Mouse (Mus musculus): ENCODE measurements around the gene Rapsn. TPM values are rescaled to one million over a fixed set of nuclear protein-coding genes. Genes with fewer than 3 reads are reported as not detected.

The Rapsn gene
- polyA plus RNA-seq, 1 experiment from 2014 or later: 1.2 TPM

DNA sequence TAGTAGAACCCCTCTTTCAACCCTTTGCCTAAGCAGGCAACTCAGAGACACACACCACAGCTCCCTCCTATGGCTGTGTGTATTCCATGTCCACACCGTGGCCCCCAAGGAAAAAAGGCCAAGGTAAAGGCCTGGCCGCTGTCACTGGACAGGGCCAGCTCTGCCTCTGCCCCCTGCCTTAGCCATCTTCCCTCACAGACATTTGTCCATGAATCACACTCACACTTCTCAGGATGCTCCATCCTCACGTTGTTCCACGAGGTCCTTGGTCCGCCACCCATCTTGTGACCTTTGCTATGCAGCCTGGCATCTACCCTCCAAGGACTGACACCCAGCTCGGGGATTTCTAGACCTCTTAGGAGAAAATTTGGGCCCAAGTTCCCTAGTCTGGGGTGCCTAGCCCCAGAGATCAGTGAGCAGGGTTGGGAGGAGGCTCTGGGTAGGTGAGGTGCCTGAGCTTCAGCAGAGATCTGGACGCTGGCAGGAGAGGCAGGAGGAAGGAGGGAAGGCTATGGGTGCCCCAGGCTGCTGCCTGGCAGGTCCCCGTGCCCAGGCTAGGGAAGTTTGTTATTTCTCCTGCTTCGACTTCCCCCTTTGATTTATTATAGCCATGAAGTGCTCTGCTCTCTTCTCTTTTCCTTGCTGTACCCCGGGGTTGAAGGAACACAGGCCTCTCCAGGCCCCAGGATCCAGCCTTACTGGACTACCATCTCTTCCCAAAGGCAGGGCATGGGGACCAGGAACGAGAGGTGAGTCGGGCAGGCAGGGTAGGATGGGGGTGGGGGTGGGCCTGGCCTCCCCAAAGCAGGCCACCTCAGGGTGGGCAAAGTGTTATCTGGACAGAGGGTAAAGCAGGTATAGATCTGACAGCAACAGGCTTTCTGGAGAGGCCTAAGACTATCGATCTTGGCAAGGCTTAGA is 46.6 kb downstream of the Rapsn start, which contains the start of gene Spi1:
Gene Spi1 (plus strand): TSS at position 616 of the 921 bp plus-strand sequence.
- Histone ChIP-seq H3K4me3 (ENCODE audit: low read depth, low read length) (no peak within 1 kb of the TSS), H3K9ac (ENCODE audit: low read length) (no peak within 1 kb of the TSS), H3K36me3 (ENCODE audit: control insufficient read depth, insufficient read depth, low read length) (no peaks in the 10 kb centered on the region), H3K9me3 (replicated peaks; ENCODE audit: control insufficient read depth, low read length) (no peaks in the 10 kb centered on the region), H3K27ac (ENCODE audit: low read depth, low read length) (no peak within 1 kb of the TSS), H3K27me3 (replicated peaks; ENCODE audit: control insufficient read depth, insufficient read depth, low read length) (no peaks in the 10 kb centered on the region), H3K4me2 (ENCODE audit: low read length) (no peak within 1 kb of the TSS), H3K4me1 (ENCODE audit: control insufficient read depth, insufficient read depth, low read length) (0 out of 2 replicates have a peak, but pooled peaks cover 3% of the 10 kb centered on the region)
- no peak for ATAC-seq
- WGBS: 80% methylated on average over 13 of the region's 13 CpGs
- DNase-seq (ENCODE audit: low spot score): no peak

DNA sequence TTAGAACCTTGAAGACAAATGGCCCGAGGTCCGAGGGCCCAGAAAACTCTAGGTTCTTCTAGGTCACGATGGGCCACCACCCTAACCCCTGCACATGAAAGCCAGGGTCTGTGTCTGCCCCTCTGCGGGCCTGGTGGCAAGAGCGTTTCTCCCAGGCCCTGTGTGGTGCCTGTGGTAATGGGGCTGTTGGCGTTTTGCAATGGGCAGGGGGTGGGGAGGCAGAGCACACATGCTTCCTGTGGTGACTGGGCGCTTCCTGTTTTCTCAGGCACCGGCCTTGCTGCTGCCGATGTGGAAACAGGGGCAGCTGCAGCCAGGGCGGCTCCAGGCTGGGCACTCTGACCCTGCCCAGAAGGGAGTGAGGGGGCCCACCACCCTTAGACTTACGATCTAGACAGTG is 47.4 kb downstream of the Rapsn start:
- Histone ChIP-seq H3K4me1 (ENCODE audit: control insufficient read depth, insufficient read depth, low read length) (0 out of 2 replicates have a peak, but pooled peaks cover 3% of the 10 kb centered on the region), H3K4me2 (ENCODE audit: low read length) (no peak overlapping the region), H3K27me3 (replicated peaks; ENCODE audit: control insufficient read depth, insufficient read depth, low read length) (no peaks in the 10 kb centered on the region), H3K4me3 (ENCODE audit: low read depth, low read length) (no peak overlapping the region), H3K27ac (ENCODE audit: low read depth, low read length) (no peak overlapping the region), H3K9ac (ENCODE audit: low read length) (no peak overlapping the region), H3K36me3 (ENCODE audit: control insufficient read depth, insufficient read depth, low read length) (no peaks in the 10 kb centered on the region), H3K9me3 (replicated peaks; ENCODE audit: control insufficient read depth, low read length) (no peaks in the 10 kb centered on the region)
- DNase-seq (ENCODE audit: low spot score) (no peak), ATAC-seq (no peak)
- WGBS: 77% methylated on average over 11 of the region's 11 CpGs

DNA sequence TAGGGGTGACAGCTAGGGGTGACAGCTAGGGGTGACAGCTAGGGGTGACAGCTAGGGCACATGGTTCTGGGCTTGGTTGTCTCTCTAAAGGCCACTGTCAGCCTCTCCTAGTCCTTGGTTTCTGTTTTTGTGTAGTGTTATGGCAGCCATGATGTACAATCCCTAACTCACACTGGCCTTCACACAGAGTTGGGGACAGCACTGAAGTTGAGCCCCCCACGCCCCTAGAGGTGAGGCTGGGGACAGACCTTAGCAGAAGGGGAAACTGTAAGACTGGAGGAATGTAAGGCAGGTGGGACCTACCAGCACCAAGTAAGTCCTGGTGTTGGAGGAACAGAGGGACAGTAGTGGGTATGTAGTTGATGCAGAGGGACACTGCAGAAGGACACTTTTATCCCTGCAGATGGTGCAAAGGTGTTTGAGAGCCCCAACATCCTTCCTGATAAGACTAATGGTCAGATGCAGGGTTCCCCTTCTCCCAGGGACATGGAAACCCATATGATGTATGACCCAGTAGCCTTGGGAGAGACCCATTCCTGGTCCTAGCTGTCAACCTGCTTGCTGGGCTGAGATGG is 48.0 kb downstream of the Rapsn start:
- ATAC-seq (no peak), DNase-seq (ENCODE audit: low spot score) (no peak)
- Histone ChIP-seq H3K4me1 (ENCODE audit: control insufficient read depth, insufficient read depth, low read length) (0 out of 2 replicates have a peak, but pooled peaks cover 3% of the 10 kb centered on the region), H3K9me3 (replicated peaks; ENCODE audit: control insufficient read depth, low read length) (no peaks in the 10 kb centered on the region), H3K27me3 (replicated peaks; ENCODE audit: control insufficient read depth, insufficient read depth, low read length) (no peaks in the 10 kb centered on the region), H3K4me3 (ENCODE audit: low read depth, low read length) (no peak overlapping the region), H3K27ac (ENCODE audit: low read depth, low read length) (no peak overlapping the region), H3K4me2 (ENCODE audit: low read length) (no peak overlapping the region), H3K36me3 (ENCODE audit: control insufficient read depth, insufficient read depth, low read length) (no peaks in the 10 kb centered on the region), H3K9ac (ENCODE audit: low read length) (no peak overlapping the region)
- 52% methylated on average over 1 of the region's 1 CpGs for WGBS

DNA sequence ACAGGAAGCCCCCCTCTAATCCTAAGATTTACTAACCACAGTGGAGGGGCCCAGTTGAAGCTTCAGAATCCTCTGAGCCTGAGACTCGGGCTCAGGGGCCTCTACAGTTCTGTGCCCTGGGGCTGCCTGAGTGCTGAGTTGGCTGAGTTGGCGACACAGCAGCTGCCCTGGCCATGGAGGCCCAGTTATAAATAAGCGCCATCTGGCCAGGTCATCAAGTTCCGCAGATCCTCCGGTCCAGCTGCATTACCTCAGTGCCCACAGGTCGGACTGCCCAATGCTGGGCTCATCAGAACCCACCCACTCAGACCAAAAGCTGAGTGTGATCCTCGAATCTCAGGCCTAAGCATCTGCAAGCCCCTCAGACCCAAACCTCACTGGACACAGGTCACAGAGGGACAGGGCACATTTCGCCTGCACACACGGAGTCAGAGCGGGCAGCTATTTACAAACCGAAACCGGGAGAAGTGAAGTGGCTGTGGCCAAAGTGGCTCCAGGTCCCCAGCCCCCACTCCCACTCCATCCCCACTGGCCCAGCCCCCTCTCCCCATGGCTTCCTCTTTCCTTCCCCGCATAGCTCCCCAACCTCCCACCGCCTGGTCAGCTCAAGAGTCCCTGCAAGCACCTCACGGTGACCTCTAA is 48.9 kb downstream of the Rapsn start:
- H3K4me3 ChIP-seq (ENCODE audit: low read depth, low read length): no peak overlapping the region
- no peak overlapping the region for H3K4me2 ChIP-seq (ENCODE audit: low read length)
- H3K9me3 ChIP-seq (replicated peaks; ENCODE audit: control insufficient read depth, low read length): no peaks in the 10 kb centered on the region
- H3K27ac ChIP-seq (ENCODE audit: low read depth, low read length): no peak overlapping the region
- no peak overlapping the region for H3K9ac ChIP-seq (ENCODE audit: low read length)
- DNase-seq (ENCODE audit: low spot score) (no peak), ATAC-seq (no peak)
- no peaks in the 10 kb centered on the region for H3K27me3 ChIP-seq (replicated peaks; ENCODE audit: control insufficient read depth, insufficient read depth, low read length)
- no peaks in the 10 kb centered on the region for H3K36me3 ChIP-seq (ENCODE audit: control insufficient read depth, insufficient read depth, low read length)
- WGBS: 82% methylated on average over 15 of the region's 15 CpGs
- H3K4me1 ChIP-seq (ENCODE audit: control insufficient read depth, insufficient read depth, low read length): no peaks in the 10 kb centered on the region

DNA sequence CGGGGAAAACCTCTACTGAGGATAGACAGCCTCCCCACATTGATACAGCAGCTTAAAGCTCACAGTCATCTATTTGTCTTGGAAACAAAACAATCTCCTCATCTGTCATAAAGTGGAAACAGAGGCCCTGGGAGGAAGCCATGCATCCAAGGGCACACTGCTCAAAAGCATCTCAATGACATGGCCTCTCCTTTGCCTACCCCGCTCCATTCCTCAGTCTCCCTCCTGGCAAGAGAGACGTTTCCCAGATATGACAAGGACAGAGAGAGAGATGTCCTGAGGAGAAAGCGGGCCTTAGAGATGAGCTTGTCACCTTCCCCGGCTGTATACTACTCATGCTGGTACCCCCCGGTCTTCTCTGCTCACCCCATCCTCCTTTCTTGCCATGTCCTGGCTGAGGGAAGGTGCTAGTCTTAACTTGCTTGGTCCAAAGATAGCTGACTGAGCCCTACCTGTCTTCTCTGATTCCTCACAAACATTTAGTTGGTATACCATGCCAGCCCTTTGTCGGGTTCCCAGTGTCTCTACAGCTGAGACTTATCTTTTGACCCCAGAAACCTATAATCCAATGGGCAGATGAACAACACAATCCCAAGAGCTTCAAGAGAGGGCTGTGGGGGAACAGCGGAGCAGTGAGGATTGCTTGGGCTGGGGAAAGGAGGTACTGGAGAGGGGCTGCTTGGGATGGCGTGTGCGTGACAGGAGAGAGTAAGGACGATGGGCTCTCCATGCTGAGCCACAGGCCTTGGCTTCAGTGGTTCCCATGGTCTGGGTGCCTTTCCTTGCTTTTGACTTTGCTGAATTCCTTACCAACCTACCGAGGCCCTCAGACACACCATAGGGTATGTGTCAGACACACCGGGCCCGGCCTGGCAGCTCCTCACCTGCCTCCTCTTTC is 50.3 kb downstream of the Rapsn start:
- DNase-seq (ENCODE audit: low spot score) (no peak), ATAC-seq (no peak)
- no peaks in the 10 kb centered on the region for H3K27me3 ChIP-seq (replicated peaks; ENCODE audit: control insufficient read depth, insufficient read depth, low read length)
- no peak overlapping the region for H3K9ac ChIP-seq (ENCODE audit: low read length)
- no peaks in the 10 kb centered on the region for H3K36me3 ChIP-seq (ENCODE audit: control insufficient read depth, insufficient read depth, low read length)
- H3K27ac ChIP-seq (ENCODE audit: low read depth, low read length): no peak overlapping the region
- H3K9me3 ChIP-seq (replicated peaks; ENCODE audit: control insufficient read depth, low read length): no peaks in the 10 kb centered on the region
- H3K4me2 ChIP-seq (ENCODE audit: low read length): no peak overlapping the region
- 87% methylated on average over 14 of the region's 14 CpGs for WGBS
- H3K4me1 ChIP-seq (ENCODE audit: control insufficient read depth, insufficient read depth, low read length): no peaks in the 10 kb centered on the region
- no peak overlapping the region for H3K4me3 ChIP-seq (ENCODE audit: low read depth, low read length)

DNA sequence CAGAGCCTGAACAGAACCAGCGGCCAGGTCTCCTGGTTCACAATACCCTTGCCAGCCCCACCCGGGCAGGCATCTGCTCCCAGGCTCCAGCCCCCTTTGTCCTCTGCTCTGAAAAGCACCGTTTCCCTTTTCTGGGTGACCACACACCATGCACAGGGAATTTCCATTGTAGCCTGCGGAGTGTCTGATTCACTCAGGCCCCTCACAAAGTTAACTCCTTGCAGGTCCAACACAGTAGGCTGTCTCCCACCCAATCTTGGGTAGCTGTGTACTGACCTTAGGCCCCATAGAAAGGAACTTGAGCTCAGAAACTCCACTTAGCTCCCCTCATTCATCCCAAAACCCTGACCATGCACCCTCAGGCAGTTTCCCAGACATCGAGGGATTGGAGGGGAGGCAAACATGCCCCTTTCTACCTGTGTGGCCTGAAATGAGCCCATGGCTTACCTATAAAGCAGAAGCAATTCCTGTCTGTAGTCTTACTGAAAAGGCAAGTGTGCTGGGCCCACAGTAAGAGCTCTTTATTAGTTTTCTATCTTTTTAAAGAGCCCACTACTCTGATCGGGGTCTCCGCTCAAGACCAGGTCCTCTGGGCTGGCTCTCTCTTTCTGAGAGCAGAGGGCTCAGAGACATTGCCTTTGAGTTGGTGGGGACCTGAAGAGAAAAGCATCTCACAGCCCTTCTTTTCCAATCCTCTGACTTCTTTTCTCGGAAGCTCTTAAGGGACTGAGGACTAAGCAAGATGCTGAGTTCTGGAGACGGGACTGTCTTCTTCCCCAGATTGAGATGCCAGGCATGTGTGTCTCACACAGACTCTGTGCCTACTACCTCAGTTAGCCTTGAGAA is 51.2 kb downstream of the Rapsn start:
- no peak overlapping the region for H3K27ac ChIP-seq (ENCODE audit: low read depth, low read length)
- no peaks in the 10 kb centered on the region for H3K9me3 ChIP-seq (replicated peaks; ENCODE audit: control insufficient read depth, low read length)
- ATAC-seq (no peak), DNase-seq (ENCODE audit: low spot score) (no peak)
- no peak overlapping the region for H3K4me2 ChIP-seq (ENCODE audit: low read length)
- 49% methylated on average over 9 of the region's 9 CpGs for WGBS
- no peaks in the 10 kb centered on the region for H3K27me3 ChIP-seq (replicated peaks; ENCODE audit: control insufficient read depth, insufficient read depth, low read length)
- H3K9ac ChIP-seq (ENCODE audit: low read length): no peak overlapping the region
- H3K36me3 ChIP-seq (ENCODE audit: control insufficient read depth, insufficient read depth, low read length): no peaks in the 10 kb centered on the region
- H3K4me3 ChIP-seq (ENCODE audit: low read depth, low read length): no peak overlapping the region
- no peaks in the 10 kb centered on the region for H3K4me1 ChIP-seq (ENCODE audit: control insufficient read depth, insufficient read depth, low read length)

DNA sequence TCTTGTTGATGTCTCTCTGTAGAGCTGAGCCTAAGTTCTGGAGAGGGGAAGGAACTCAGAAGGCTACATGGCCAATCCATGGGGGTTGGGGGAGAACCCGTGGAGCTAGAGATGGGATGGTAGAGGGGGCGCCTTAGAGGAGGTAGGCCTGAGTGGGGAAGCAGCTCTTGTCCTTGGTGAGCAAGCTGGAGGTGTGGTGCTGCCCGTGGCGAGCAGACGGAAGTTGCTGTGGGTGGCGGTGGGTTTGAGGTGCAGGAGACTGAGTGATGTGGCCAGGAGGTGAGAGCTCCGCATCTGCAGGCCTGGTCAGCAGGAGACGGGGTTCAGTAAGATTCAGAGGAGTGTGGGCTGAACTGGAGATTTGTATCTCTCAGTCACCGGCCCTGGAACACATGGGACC is 52.0 kb downstream of the Rapsn start:
- ATAC-seq (no peak), DNase-seq (ENCODE audit: low spot score) (no peak)
- H3K9me3 ChIP-seq (replicated peaks; ENCODE audit: control insufficient read depth, low read length): no peaks in the 10 kb centered on the region
- no peak overlapping the region for H3K4me3 ChIP-seq (ENCODE audit: low read depth, low read length)
- H3K27me3 ChIP-seq (replicated peaks; ENCODE audit: control insufficient read depth, insufficient read depth, low read length): no peaks in the 10 kb centered on the region
- no peaks in the 10 kb centered on the region for H3K4me1 ChIP-seq (ENCODE audit: control insufficient read depth, insufficient read depth, low read length)
- H3K9ac ChIP-seq (ENCODE audit: low read length): no peak overlapping the region
- 89% methylated on average over 9 of the region's 9 CpGs for WGBS
- H3K4me2 ChIP-seq (ENCODE audit: low read length): no peak overlapping the region
- H3K36me3 ChIP-seq (ENCODE audit: control insufficient read depth, insufficient read depth, low read length): no peaks in the 10 kb centered on the region
- no peak overlapping the region for H3K27ac ChIP-seq (ENCODE audit: low read depth, low read length)

DNA sequence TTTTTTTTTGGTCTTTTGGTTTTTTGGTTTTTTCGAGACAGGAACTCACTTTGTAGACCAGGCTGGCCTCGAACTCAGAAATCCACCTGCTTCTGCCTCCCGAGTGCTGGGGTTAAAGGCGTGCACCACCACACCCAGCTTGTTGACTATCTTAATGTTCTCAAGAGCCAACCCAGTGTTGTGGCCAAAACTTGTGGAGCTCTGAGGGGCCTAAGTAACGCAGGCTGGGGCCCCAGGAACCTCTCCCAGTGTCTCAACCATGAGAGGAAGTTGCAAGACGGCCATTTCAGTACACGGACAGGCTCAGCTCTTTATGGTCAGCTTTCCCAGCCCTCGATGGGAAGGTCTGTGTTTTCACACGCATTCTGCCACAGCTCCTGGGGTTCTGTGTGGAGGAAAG is 53.6 kb downstream of the Rapsn start:
- H3K4me1 ChIP-seq (ENCODE audit: control insufficient read depth, insufficient read depth, low read length): no peaks in the 10 kb centered on the region
- no peak overlapping the region for H3K27ac ChIP-seq (ENCODE audit: low read depth, low read length)
- no peak overlapping the region for H3K4me2 ChIP-seq (ENCODE audit: low read length)
- DNase-seq (ENCODE audit: low spot score) (no peak), ATAC-seq (no peak)
- no peak overlapping the region for H3K9ac ChIP-seq (ENCODE audit: low read length)
- no peaks in the 10 kb centered on the region for H3K9me3 ChIP-seq (replicated peaks; ENCODE audit: control insufficient read depth, low read length)
- H3K4me3 ChIP-seq (ENCODE audit: low read depth, low read length): no peak overlapping the region
- no peaks in the 10 kb centered on the region for H3K36me3 ChIP-seq (ENCODE audit: control insufficient read depth, insufficient read depth, low read length)
- no peaks in the 10 kb centered on the region for H3K27me3 ChIP-seq (replicated peaks; ENCODE audit: control insufficient read depth, insufficient read depth, low read length)
- 80% methylated on average over 9 of the region's 9 CpGs for WGBS
